Mouse (Mus musculus): ENCODE results near the gene Pklr.

Pklr gene

DNA sequence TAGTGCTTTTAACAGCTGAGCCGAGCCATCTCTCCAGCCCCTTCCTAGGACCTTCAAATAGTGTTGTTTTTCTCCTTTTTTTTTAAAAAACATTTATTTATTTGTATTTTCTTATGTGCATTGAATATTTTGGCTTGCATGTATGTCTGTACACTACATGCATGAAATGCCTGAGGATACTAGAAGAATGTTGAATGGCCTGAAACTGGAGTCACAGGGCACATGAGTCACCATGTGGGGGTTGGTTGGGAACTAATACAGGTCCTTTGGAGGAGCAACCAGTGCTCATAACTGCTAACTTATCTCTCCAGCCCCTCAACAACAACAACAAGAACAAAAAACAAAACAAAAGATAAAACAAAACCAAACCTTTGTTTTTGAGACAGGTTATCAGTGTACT lies 27.2 kb downstream of the Pklr start:
- DNase-seq (ENCODE audit: low read depth in 1 of 2, low spot score in 2 of 2): no peak

DNA sequence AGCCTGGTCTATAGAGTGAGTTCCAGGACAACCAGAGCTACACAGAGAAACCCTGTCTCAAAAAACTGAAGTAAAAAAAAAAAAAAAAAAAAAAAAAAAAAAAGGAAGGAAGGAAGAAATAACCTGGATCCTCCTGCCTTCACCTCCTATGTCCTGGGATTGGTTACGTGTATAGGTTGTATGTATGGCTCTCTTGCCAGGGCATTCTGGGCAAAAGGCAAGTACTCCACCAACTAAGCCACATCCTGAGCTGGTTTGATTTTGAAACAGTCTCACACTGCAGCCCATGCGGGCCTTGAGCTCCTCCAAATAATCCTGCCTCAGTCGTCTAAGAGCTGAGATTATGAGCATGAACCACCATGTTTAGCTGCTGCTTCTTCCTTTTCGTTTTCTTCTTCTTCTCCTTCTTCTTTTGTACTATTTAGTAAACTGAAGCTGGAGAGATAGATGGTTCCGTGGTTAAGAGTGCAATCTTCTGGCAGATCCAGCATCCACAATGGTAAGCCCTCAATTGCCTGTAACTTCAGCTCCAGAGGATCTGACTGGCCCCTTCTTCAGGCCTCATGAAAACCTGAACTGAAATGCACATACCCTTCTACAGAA lies 27.8 kb downstream of the Pklr start:
- DNase-seq (ENCODE audit: low read depth in 1 of 2, low spot score in 2 of 2): no peak

DNA sequence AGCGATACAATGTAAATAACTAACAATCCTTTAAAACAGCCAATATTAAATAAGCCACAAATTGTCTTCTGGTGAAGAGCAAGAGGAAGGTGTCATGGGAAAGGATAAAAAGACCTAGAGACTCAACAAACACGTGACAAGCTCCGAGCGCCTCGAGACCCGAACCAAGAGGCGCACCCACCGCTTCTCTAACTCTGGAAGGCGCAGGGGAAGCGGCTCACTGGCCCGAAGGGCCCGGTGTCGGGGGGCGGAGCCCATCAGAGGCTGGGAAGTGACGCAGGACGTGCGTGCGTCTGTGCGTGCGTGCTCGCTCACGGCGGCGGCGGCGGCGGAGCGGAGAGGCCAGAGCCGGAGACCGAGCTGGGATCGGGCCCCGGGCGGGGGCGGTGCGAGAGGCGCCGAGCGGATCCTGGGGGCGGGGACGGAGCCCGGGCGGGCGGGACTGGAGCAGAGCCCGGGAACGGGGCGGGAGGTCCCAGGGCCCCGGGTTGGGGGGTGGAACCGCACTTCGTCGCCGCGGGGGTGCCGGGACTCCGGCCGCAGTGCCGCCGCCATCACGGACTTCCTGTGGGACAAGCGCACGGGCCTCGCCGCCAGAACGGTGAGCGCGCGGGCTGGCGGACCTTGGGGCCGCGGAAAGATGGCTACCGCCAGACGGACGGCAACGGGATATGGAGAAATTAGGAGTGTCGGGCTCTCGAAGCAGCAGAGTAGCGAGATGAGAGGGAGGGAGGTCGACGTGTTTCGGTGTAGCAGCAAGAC lies 28.7 kb downstream of the Pklr start, which contains the start of gene Clk2:
Clk2 (plus strand) TSS at position 290 of the 762 bp plus-strand sequence.
- DNase-seq (ENCODE audit: low read depth in 1 of 2, low spot score in 2 of 2): peak; percentile 85 to 88

- no peak for DNase-seq (ENCODE audit: low read depth in 1 of 2, low spot score in 2 of 2)
These were observed 29.4 kb downstream of the Pklr start for GRCm38 (mm10) chr3:89165268-89165870.

GRCm38 (mm10) chr3:89166945-89167344 lies 31.0 kb downstream of the Pklr start:
- no peak for DNase-seq (ENCODE audit: low read depth in 1 of 2, low spot score in 2 of 2)

DNA sequence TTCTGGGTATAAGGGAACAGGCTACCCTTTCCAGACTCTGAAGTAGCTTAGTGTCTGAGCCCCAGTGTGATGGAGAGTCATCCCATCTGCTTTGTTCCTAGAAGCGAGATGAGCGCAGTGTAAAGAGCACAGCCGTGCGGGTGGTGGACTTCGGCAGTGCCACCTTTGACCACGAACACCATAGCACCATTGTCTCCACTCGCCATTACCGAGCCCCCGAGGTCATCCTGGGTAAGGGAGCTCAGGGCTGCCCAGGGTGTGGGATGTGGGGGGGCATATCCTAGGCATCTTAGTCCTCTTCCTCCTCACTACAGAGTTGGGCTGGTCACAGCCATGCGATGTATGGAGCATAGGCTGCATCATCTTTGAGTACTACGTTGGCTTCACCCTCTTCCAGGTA lies 38.9 kb downstream of the Pklr start:
- no peak for DNase-seq (ENCODE audit: low read depth in 1 of 2, low spot score in 2 of 2)

DNA sequence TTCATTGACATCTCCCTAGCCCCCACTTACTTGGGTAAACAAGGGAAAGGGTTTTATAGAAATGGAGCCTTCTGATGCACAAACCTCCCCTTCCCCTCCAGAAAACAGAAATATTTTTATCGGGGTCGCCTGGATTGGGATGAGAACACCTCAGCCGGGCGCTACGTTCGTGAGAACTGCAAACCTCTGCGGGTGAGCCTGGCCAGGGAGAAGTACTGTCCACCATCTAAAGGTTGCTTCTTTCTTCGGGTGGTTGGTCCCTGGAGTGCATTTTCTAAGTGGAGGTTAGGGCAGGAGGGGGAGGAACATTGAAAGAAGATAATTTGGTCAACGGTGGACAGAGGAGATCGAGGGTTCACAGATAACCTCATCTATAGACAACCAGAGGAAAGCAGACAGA lies 39.6 kb downstream of the Pklr start:
- DNase-seq (ENCODE audit: low read depth in 1 of 2, low spot score in 2 of 2): no peak

GRCm38 (mm10) chr3:89176421-89176820 lies 40.5 kb downstream of the Pklr start:
- no peak for DNase-seq (ENCODE audit: low read depth in 1 of 2, low spot score in 2 of 2)

GRCm38 (mm10) chr3:89177242-89178106 lies 41.5 kb downstream of the Pklr start, which contains the start of gene Scamp3:
Gene Scamp3 (plus strand): TSS chr3:89177473.
- peak; percentile 41 to 47 for DNase-seq (ENCODE audit: low read depth in 1 of 2, low spot score in 2 of 2)

- no peak for DNase-seq (ENCODE audit: low read depth in 1 of 2, low spot score in 2 of 2)
These were observed 42.1 kb downstream of the Pklr start for GRCm38 (mm10) chr3:89178107-89178385.

DNA sequence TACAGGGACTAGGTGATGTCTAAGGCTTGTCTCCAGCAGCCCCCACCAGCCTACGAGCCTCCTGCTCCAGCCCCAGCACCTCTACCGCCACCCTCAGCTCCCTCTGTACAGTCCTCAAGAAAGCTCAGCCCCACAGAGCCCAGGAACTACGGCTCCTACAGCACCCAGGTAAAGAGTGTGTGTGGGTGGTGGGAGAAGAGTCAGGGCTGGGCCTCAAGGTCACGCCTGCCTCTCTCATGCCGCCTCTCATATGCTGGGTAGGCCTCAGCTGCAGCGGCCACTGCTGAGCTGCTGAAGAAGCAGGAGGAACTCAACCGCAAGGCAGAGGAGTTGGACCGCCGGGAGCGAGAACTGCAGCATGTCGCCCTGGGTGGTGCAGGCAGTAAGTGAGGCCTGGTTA lies 43.1 kb downstream of the Pklr start:
- DNase-seq (ENCODE audit: low read depth in 1 of 2, low spot score in 2 of 2): no peak

GRCm38 (mm10) chr3:89181749-89182500 lies 46.0 kb downstream of the Pklr start:
- DNase-seq (ENCODE audit: low read depth in 1 of 2, low spot score in 2 of 2): no peak

- no peak for DNase-seq (ENCODE audit: low read depth in 1 of 2, low spot score in 2 of 2)
These were observed 46.7 kb downstream of the Pklr start for GRCm38 (mm10) chr3:89182531-89183057.

DNA sequence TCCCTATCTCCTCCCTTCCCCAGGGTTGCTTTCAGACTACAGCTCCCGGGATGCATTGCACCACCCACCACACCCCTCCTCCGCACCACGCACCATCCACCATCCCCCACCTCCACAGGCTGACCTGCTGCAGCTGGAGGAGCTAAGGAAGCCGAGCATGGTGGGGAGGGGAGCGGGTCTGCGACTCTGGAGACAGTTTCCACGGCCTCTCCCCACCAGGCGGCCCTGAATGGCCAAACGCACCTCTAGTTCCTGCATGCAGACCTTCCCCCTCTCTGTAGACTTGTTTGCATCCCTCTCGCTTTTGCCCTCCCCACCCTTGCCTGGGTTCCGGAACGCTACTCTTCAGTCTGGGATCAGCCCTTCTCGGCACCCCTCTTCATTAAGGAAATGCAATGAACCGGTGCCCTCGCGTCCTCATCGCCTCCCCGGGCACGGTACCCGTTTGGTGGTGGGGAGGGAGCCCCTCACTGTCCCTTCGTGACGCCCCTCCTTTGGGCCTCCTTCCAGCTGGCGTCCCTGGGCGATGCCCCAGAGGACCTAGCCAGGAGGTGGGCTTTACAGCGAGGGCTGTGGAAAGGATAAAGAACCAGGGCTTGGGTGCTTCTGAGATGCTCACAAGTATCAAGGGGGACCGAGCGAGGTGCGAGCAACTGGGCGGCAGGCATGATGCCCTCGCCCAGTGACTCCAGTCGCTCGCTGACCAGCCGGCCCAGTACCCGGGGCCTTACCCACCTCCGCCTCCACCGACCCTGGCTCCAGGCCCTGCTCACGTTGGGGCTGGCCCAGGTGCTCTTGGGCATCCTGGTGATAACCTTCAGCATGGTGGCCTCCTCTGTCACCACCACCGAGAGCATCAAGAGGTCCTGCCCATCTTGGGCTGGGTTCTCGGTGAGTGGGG lies 47.4 kb downstream of the Pklr start, which contains the start of gene Fam189b:
Fam189b (plus strand) TSS at position 86 of the 901 bp plus-strand sequence.
- DNase-seq (ENCODE audit: low read depth in 1 of 2, low spot score in 2 of 2): no peak

GRCm38 (mm10) chr3:89183959-89184315 lies 48.0 kb downstream of the Pklr start:
- no peak for DNase-seq (ENCODE audit: low read depth in 1 of 2, low spot score in 2 of 2)

DNA sequence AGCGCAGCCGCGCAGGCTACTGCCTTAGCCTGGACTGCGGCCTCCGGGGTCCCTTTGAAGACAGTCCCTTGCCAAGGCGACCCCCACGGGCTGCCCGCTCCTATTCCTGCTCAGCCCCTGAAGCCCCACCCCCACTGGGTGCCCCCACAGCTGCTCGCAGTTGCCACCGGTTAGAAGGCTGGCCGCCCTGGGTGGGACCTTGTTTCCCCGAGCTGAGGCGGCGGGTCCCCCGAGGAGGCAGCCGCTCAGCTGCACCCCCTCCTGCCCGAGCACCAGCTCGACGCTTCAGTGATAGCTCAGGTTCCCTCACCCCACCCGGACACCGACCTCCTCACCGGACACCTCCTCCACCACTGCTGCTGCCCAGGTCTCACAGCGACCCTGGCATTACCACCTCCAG lies 51.3 kb downstream of the Pklr start:
- DNase-seq (ENCODE audit: low read depth in 1 of 2, low spot score in 2 of 2): no peak

- DNase-seq (ENCODE audit: low read depth in 1 of 2, low spot score in 2 of 2): no peak
These were observed 51.9 kb downstream of the Pklr start for GRCm38 (mm10) chr3:89187690-89188477.

- no peak for DNase-seq (ENCODE audit: low read depth in 1 of 2, low spot score in 2 of 2)
These were observed 52.5 kb downstream of the Pklr start for GRCm38 (mm10) chr3:89188478-89188875.

- no peak for DNase-seq (ENCODE audit: low read depth in 1 of 2, low spot score in 2 of 2)
These were observed 54.5 kb downstream of the Pklr start for GRCm38 (mm10) chr3:89190436-89190835.
